Mouse (Mus musculus): Measurements from ENCODE around the gene Fam207a. TPM values are rescaled to one million over a fixed set of nuclear protein-coding genes. Genes with fewer than 3 reads are reported as not detected.

Fam207a gene
- total and polyA plus RNA-seq, 3 experiments = 14.5 to 122 (median 39.4) TPM

DNA sequence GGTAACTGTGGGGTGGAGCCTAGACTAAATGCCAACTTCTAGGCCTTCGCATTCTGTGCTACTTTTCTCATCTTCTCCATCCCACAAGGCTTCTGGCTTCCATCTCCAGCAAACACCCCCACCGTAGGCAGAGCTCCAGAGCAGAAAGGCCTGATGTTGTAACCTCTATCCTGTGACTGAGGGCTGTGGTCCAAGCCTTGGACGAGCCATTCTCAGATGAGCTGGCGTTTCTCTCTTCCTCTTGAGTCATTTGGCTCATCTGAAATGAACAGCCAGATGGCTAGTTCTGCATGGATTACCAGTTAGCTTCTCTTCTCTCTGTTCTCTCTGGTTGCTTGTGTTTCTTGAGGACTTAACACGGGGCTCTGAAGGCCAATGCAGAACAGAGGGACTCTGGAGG lies 29.3 kb upstream of the Fam207a start:
- H3K27me3 ChIP-seq (ENCODE audit: insufficient read depth, low read length) = no peaks in the 10 kb centered on the region; the same call in 1 of the 2 replicates
- no peak overlapping the region for H3K4me3 ChIP-seq (ENCODE audit: low read depth, low read length)
- H3K36me3 ChIP-seq (replicated peaks) = peaks cover 97% of the 10 kb centered on the region
- TF ChIP-seq GATA2 (IDR thresholded peaks at IDR 0.05; ENCODE audit: borderline replicate concordance, low read depth, low read length) (no peak), CTCF (IDR thresholded peaks at IDR 0.05; ENCODE audit: low read depth, low read length) (no peak), TAL1 (conservative IDR thresholded peaks at IDR 0.05; ENCODE audit: low read depth, low read length) (no peak), GATA1 (IDR thresholded peaks at IDR 0.05; ENCODE audit: borderline replicate concordance, low read length) (no peak), POLR2AphosphoS5 (IDR thresholded peaks at IDR 0.05; ENCODE audit: insufficient replicate concordance, low read depth, low read length) (no peak)
- peaks cover 29% of the 10 kb centered on the region for H3K4me1 ChIP-seq (ENCODE audit: insufficient read depth, low read depth, low read length)
- ATAC-seq (ENCODE audit: extremely low read depth, insufficient number of reproducible peaks, low FRiP score, poor library complexity, severe bottlenecking) (no peak), DNase-seq (ENCODE audit: low spot score) (no peak)
- H3K9me3 ChIP-seq (replicated peaks) = no peaks in the 10 kb centered on the region

DNA sequence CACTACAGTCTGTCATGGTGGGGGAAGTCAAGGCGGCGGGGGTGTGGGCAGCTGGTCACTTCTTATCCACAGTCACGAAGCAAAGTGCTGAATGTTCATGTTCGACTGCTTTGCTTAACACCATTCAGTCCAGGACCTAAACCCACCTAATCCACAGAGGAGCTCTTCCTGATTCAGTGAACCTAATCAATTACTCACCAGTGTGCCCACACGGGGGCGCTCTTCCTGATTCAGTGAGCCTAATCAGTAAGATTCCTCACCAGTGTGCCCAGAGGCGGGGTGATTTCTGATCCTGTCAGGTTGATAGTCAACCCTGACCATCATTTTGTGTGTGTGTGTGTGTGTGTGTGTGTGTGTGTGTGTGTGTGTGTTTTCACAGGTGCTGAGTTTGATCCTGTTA lies 27.6 kb upstream of the Fam207a start:
- Histone ChIP-seq H3K4me3 (ENCODE audit: low read depth, low read length) (no peak overlapping the region), H3K4me1 (ENCODE audit: insufficient read depth, low read depth, low read length) (peaks cover 23% of the 10 kb centered on the region), H3K27me3 (ENCODE audit: insufficient read depth, low read length) (no peaks in the 10 kb centered on the region), H3K9me3 (replicated peaks) (no peaks in the 10 kb centered on the region), H3K36me3 (replicated peaks) (peaks cover 95% of the 10 kb centered on the region)
- ATAC-seq (ENCODE audit: extremely low read depth, insufficient number of reproducible peaks, low FRiP score, poor library complexity, severe bottlenecking) (no peak; the same call in 1 of the 2 replicates), DNase-seq (ENCODE audit: low spot score) (no peak)
- TF ChIP-seq TAL1 (conservative IDR thresholded peaks at IDR 0.05; ENCODE audit: low read depth, low read length) = no peak
- TF ChIP-seq GATA2 (IDR thresholded peaks at IDR 0.05; ENCODE audit: borderline replicate concordance, low read depth, low read length) = no peak
- TF ChIP-seq CTCF (IDR thresholded peaks at IDR 0.05; ENCODE audit: low read depth, low read length) = peak; percentile 67

DNA sequence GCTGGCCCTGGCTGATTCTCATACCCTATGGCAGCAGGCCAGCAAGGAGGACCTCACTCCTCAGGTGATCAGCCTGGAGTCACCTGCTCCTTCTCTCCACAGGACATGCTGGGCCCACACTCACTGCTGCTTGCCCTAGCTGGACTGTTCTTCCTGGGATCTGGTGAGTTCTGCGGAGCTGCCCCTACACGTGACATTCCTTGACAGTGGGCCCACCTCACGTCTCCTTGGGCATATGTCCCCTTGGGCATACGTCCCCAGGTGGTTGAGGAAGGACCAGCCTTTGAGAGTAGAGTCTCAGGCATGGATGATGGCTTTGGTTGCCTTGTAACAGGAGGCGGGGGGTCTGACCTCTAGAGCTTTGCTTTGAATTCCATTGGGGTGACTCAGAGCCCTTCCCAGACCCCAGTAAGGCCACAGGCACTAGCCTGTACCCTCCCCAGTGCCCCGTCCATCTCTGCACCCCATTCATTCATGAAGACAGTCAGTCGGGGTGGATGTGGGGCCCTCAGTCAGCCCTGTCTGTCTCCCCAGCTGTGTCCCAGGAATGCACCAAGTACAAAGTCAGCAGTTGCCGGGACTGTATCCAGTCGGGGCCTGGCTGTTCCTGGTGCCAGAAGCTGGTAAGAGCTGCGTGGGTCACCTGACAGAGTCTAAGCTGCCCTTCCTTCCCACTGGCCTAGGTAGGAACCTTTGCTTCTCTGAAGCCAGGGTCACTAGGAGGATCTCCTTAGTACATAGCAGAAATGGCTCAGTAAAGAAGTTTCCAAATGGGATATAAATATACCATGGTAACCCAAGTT lies 26.5 kb upstream of the Fam207a start:
- Histone ChIP-seq H3K9me3 (replicated peaks) (no peaks in the 10 kb centered on the region), H3K4me1 (ENCODE audit: insufficient read depth, low read depth, low read length) (peaks cover 34% of the 10 kb centered on the region)
- DNase-seq (ENCODE audit: low spot score) = no peak

GRCm38 (mm10) chr10:77540576-77541102 lies 25.1 kb upstream of the Fam207a start:
- no peak for TF ChIP-seq GATA1 (IDR thresholded peaks at IDR 0.05; ENCODE audit: borderline replicate concordance, low read length)
- no peak for TF ChIP-seq TAL1 (conservative IDR thresholded peaks at IDR 0.05; ENCODE audit: low read depth, low read length)
- TF ChIP-seq GATA2 (IDR thresholded peaks at IDR 0.05; ENCODE audit: borderline replicate concordance, low read depth, low read length) = no peak
- TF ChIP-seq CTCF (IDR thresholded peaks at IDR 0.05; ENCODE audit: low read depth, low read length) = no peak
- TF ChIP-seq POLR2AphosphoS5 (IDR thresholded peaks at IDR 0.05; ENCODE audit: insufficient replicate concordance, low read depth, low read length) = no peak
- H3K4me1 ChIP-seq (ENCODE audit: insufficient read depth, low read depth, low read length) = peaks cover 44% of the 10 kb centered on the region
- ATAC-seq (ENCODE audit: extremely low read depth, insufficient number of reproducible peaks, low FRiP score, poor library complexity, severe bottlenecking) (peak; percentile 22; the same call in 1 of the 2 replicates), DNase-seq (ENCODE audit: low spot score) (no peak)
- H3K27me3 ChIP-seq (ENCODE audit: insufficient read depth, low read length) = no peaks in the 10 kb centered on the region
- no peaks in the 10 kb centered on the region for H3K9me3 ChIP-seq (replicated peaks)
- H3K36me3 ChIP-seq (replicated peaks) = peaks cover 95% of the 10 kb centered on the region
- no peak overlapping the region for H3K4me3 ChIP-seq (ENCODE audit: low read depth, low read length)

More for the DNA sequence above, 26.5 kb upstream of the Fam207a start:
- Histone ChIP-seq H3K4me3 (ENCODE audit: low read depth, low read length) (no peak overlapping the region), H3K27me3 (ENCODE audit: insufficient read depth, low read length) (no peaks in the 10 kb centered on the region), H3K36me3 (replicated peaks) (peaks cover 96% of the 10 kb centered on the region)
- no peak for TF ChIP-seq POLR2AphosphoS5 (IDR thresholded peaks at IDR 0.05; ENCODE audit: insufficient replicate concordance, low read depth, low read length)
- no peak for TF ChIP-seq TAL1 (conservative IDR thresholded peaks at IDR 0.05; ENCODE audit: low read depth, low read length)
- no peak for TF ChIP-seq CTCF (IDR thresholded peaks at IDR 0.05; ENCODE audit: low read depth, low read length)
- no peak for TF ChIP-seq GATA1 (IDR thresholded peaks at IDR 0.05; ENCODE audit: borderline replicate concordance, low read length)
- TF ChIP-seq GATA2 (IDR thresholded peaks at IDR 0.05; ENCODE audit: borderline replicate concordance, low read depth, low read length) = no peak
- no peak for ATAC-seq (ENCODE audit: extremely low read depth, insufficient number of reproducible peaks, low FRiP score, poor library complexity, severe bottlenecking)

GRCm38 (mm10) chr10:77539320-77539945 lies 23.8 kb upstream of the Fam207a start:
- peaks cover 50% of the 10 kb centered on the region for H3K4me1 ChIP-seq (ENCODE audit: insufficient read depth, low read depth, low read length)
- no peak for TF ChIP-seq TAL1 (conservative IDR thresholded peaks at IDR 0.05; ENCODE audit: low read depth, low read length)
- no peak for TF ChIP-seq GATA2 (IDR thresholded peaks at IDR 0.05; ENCODE audit: borderline replicate concordance, low read depth, low read length)
- TF ChIP-seq CTCF (IDR thresholded peaks at IDR 0.05; ENCODE audit: low read depth, low read length) = no peak
- no peak for TF ChIP-seq POLR2AphosphoS5 (IDR thresholded peaks at IDR 0.05; ENCODE audit: insufficient replicate concordance, low read depth, low read length)
- no peak for TF ChIP-seq GATA1 (IDR thresholded peaks at IDR 0.05; ENCODE audit: borderline replicate concordance, low read length)
- no peak for ATAC-seq (ENCODE audit: extremely low read depth, insufficient number of reproducible peaks, low FRiP score, poor library complexity, severe bottlenecking)

More at GRCm38 (mm10) chr10:77539320-77539945, 23.8 kb upstream of the Fam207a start:
- DNase-seq (ENCODE audit: low spot score) = no peak
- H3K27me3 ChIP-seq (ENCODE audit: insufficient read depth, low read length) = no peaks in the 10 kb centered on the region
- H3K4me3 ChIP-seq (ENCODE audit: low read depth, low read length) = no peak overlapping the region
- peaks cover 89% of the 10 kb centered on the region for H3K36me3 ChIP-seq (replicated peaks)
- no peaks in the 10 kb centered on the region for H3K9me3 ChIP-seq (replicated peaks)
